Mouse (Mus musculus) ES-E14 (cell line): Measurements from ENCODE around the gene Olfr126.

Source experiments
- MAFK ChIP-seq: IDR thresholded peaks from 2 replicates; pipeline ENCODE4 v1.6.1; 2014; ENCODE audit warnings: mild to moderate bottlenecking, low read depth, low read length, inconsistent platforms; ENCODE audit not compliant: insufficient read depth
- ZC3H11A ChIP-seq: IDR thresholded peaks from 2 replicates; pipeline ENCODE4 v1.6.1; 2012; ENCODE audit warnings: low read depth, mild to moderate bottlenecking, inconsistent platforms, low read length, borderline replicate concordance
- ZNF384 ChIP-seq: IDR thresholded peaks from 2 replicates; pipeline ENCODE4 v1.6.1; 2012; ENCODE audit warnings: low read depth, low read length, inconsistent platforms

- TF ChIP-seq ZC3H11A (no peak), MAFK (no peak), ZNF384 (no peak)
Measured at GRCm38 (mm10) chr17:37869676-37870205, 22.5 kb downstream of the Olfr126 start.
